Comparison of ENCODE assay signal across 8 mouse cellular contexts in genomic region chr7:134937471-134937926, GRCm38 (mm10). TPM values are rescaled to one million over a fixed set of nuclear protein-coding genes. Genes with fewer than 3 reads are reported as not detected.
A peak's percentile ranks its signal among the peaks of the same experiment; 100 is the strongest.
DNase-seq lines count a peak whose midpoint lies in the region; ATAC-seq and TF ChIP-seq lines count a peak whose summit lies in the region.

No protein-coding gene starts in this region.

- H3K4me1 ChIP-seq in heart, embryonic 12.5 days (replicated peaks): peaks cover 22% of the 10 kb centered on the region; the same call in 1 of the 2 replicates
- peaks cover 1% of the 10 kb centered on the region for H3K4me1 ChIP-seq in ES-Bruce4 (ENCODE audit: control insufficient read depth, insufficient read depth, low read length)
- peaks cover 28% of the 10 kb centered on the region for H3K4me1 ChIP-seq in embryonic facial prominence, embryonic 10.5 days
- H3K4me1 ChIP-seq in hindbrain, embryonic 14.5 days (replicated peaks; ENCODE audit: control insufficient read depth, insufficient read depth, low read length): peaks cover 14% of the 10 kb centered on the region; the same call in 1 of the 2 replicates
- H3K4me1 ChIP-seq in midbrain, embryonic 10.5 days: peaks cover 25% of the 10 kb centered on the region

- no peak for TF ChIP-seq CTCF in ES-Bruce4 (IDR thresholded peaks at IDR 0.05; ENCODE audit: low read depth, low read length)

- ATAC-seq in heart, embryonic 12.5 days (ENCODE audit: insufficient number of reproducible peaks, low FRiP score): peak; percentile 43
- peak; percentile 53 for ATAC-seq in hindbrain, embryonic 14.5 days (ENCODE audit: low FRiP score)

- peak overlapping the region; percentile 55 for H3K4me3 ChIP-seq in heart, embryonic 12.5 days
- H3K4me3 ChIP-seq in ES-Bruce4 (ENCODE audit: low read depth, low read length): peak overlapping the region; percentile 62
- peak overlapping the region; percentile 70 for H3K4me3 ChIP-seq in embryonic facial prominence, embryonic 10.5 days
- peak overlapping the region; percentile 48 for H3K4me3 ChIP-seq in hindbrain, embryonic 14.5 days (replicated peaks; ENCODE audit: low read length)
- peak overlapping the region; percentile 67 for H3K4me3 ChIP-seq in midbrain, embryonic 10.5 days

- WGBS in heart, embryonic 12.5 days: 1% methylated on average over 37 of the region's 37 CpGs
- WGBS in embryonic facial prominence, embryonic 10.5 days: under 1% methylated on average over 37 of the region's 37 CpGs
- WGBS in hindbrain, embryonic 14.5 days: 2% methylated on average over 33 of the region's 37 CpGs
- WGBS in midbrain, embryonic 10.5 days: 1% methylated on average over 29 of the region's 37 CpGs

- no peak for DNase-seq in heart, postnatal 4 days
- DNase-seq in embryonic facial prominence, embryonic 10.5 days (ENCODE audit: low spot score): peak; percentile 50
- no peak for DNase-seq in hindbrain, embryonic 14.5 days (ENCODE audit: low spot score)
- peak; percentile 40 for DNase-seq in midbrain, embryonic 10.5 days (ENCODE audit: low spot score)
- DNase-seq in thymus, postnatal 25 days: no peak
- DNase-seq in cerebellum, adult 11 months: no peak

- H3K36me3 ChIP-seq in heart, embryonic 12.5 days: no peaks in the 10 kb centered on the region
- no peaks in the 10 kb centered on the region for H3K36me3 ChIP-seq in ES-Bruce4 (ENCODE audit: control insufficient read depth, insufficient read depth, low read length, poor library complexity, severe bottlenecking)
- no peaks in the 10 kb centered on the region for H3K36me3 ChIP-seq in embryonic facial prominence, embryonic 10.5 days (replicated peaks)
- no peaks in the 10 kb centered on the region for H3K36me3 ChIP-seq in hindbrain, embryonic 14.5 days (replicated peaks; ENCODE audit: control insufficient read depth, insufficient read depth)
- H3K36me3 ChIP-seq in midbrain, embryonic 10.5 days: no peaks in the 10 kb centered on the region

- peaks cover 46% of the 10 kb centered on the region for H3K27me3 ChIP-seq in heart, embryonic 12.5 days (replicated peaks)
- no peaks in the 10 kb centered on the region for H3K27me3 ChIP-seq in ES-Bruce4 (ENCODE audit: control insufficient read depth, insufficient read depth, low read length, poor library complexity, severe bottlenecking)
- H3K27me3 ChIP-seq in embryonic facial prominence, embryonic 10.5 days (replicated peaks; ENCODE audit: low read depth, poor library complexity, severe bottlenecking): peaks cover 42% of the 10 kb centered on the region
- H3K27me3 ChIP-seq in hindbrain, embryonic 14.5 days (ENCODE audit: control insufficient read depth, insufficient read depth, low read length): no peaks in the 10 kb centered on the region; the same call in 1 of the 2 replicates
- peaks cover 53% of the 10 kb centered on the region for H3K27me3 ChIP-seq in midbrain, embryonic 10.5 days (ENCODE audit: low read depth, poor library complexity, severe bottlenecking)

- TF ChIP-seq POLR2A in ES-Bruce4 (IDR thresholded peaks at IDR 0.05; ENCODE audit: insufficient read depth, low read length): no peak

- TF ChIP-seq EP300 in ES-Bruce4 (IDR thresholded peaks at IDR 0.05; ENCODE audit: insufficient read depth, low read depth, low read length): no peak

- H3K9ac ChIP-seq in heart, embryonic 12.5 days: peak overlapping the region; percentile 66
- H3K9ac ChIP-seq in ES-Bruce4 (ENCODE audit: low read depth, poor library complexity, severe bottlenecking): peak overlapping the region; percentile 76
- H3K9ac ChIP-seq in hindbrain, embryonic 14.5 days: peak overlapping the region; percentile 78

- H3K27ac ChIP-seq in heart, embryonic 12.5 days (ENCODE audit: poor library complexity, severe bottlenecking): no peak overlapping the region
- no peak overlapping the region for H3K27ac ChIP-seq in ES-Bruce4 (ENCODE audit: insufficient read depth, low read length)
- peak overlapping the region; percentile 72; the same call in 1 of the 2 replicates for H3K27ac ChIP-seq in embryonic facial prominence, embryonic 10.5 days (replicated peaks)
- peak overlapping the region; percentile 70 for H3K27ac ChIP-seq in hindbrain, embryonic 14.5 days
- peak overlapping the region; percentile 52 for H3K27ac ChIP-seq in midbrain, embryonic 10.5 days (replicated peaks)

- H3K4me2 ChIP-seq in heart, embryonic 12.5 days: peak overlapping the region; percentile 99
- peak overlapping the region; percentile 70 for H3K4me2 ChIP-seq in hindbrain, embryonic 14.5 days (replicated peaks)

- H3K9me3 ChIP-seq in heart, embryonic 12.5 days (replicated peaks): no peaks in the 10 kb centered on the region
- H3K9me3 ChIP-seq in ES-Bruce4 (replicated peaks; ENCODE audit: control insufficient read depth, insufficient read depth, low read length, poor library complexity, severe bottlenecking): no peaks in the 10 kb centered on the region
- H3K9me3 ChIP-seq in embryonic facial prominence, embryonic 10.5 days: no peaks in the 10 kb centered on the region
- no peaks in the 10 kb centered on the region for H3K9me3 ChIP-seq in hindbrain, embryonic 14.5 days (ENCODE audit: control insufficient read depth, low read length)
- H3K9me3 ChIP-seq in midbrain, embryonic 10.5 days (replicated peaks): no peaks in the 10 kb centered on the region

RNA-seq across cellular contexts. Expression of gene Fam196a, which starts 0.7 kb away (rescaled TPM):
- 1.4 and 1.7 TPM in 2 replicates for polyA plus RNA-seq in heart, embryonic 12.5 days (2016; fragmentation: Nextera tagmentation; extraction: Ambion mirVana)
- total RNA-seq in heart, postnatal 4 days (2021): not detected
- 0.81 and 1.5 TPM in 2 replicates for polyA plus RNA-seq in ES-Bruce4 (2011; ENCODE audit: insufficient read depth, insufficient read length, low read depth, missing spikeins)
- polyA plus RNA-seq in embryonic facial prominence, embryonic 10.5 days (2016; fragmentation: Nextera tagmentation; extraction: Ambion mirVana): 2.1 and 2.7 TPM in 2 replicates
- polyA plus RNA-seq in hindbrain, embryonic 14.5 days (2014; fragmentation: Nextera tagmentation; extraction: Ambion mirVana): 14.0 and 15.9 TPM in 2 replicates
- polyA plus RNA-seq in midbrain, embryonic 10.5 days (2016; fragmentation: Nextera tagmentation; extraction: Ambion mirVana): 1.5 and 1.9 TPM in 2 replicates

Comparison
In these comparisons a context has a peak if more than half of its experiments do, and no peak if none do; other contexts are left out.
1. H3K27ac ChIP-seq: peak in embryonic facial prominence, embryonic 10.5 days (single experiment), hindbrain, embryonic 14.5 days (single experiment) and midbrain, embryonic 10.5 days (single experiment); none in heart, embryonic 12.5 days (single experiment) and ES-Bruce4 (single experiment).
2. DNase-seq: peak in embryonic facial prominence, embryonic 10.5 days (single experiment) and midbrain, embryonic 10.5 days (single experiment); none in heart, postnatal 4 days (single experiment), hindbrain, embryonic 14.5 days (single experiment), thymus, postnatal 25 days (single experiment) and cerebellum, adult 11 months (single experiment).
3. Peak in every context shown above with its lines, with median percentiles within 50 percentile points of each other: H3K4me3 ChIP-seq and H3K9ac ChIP-seq.